Mouse (Mus musculus): ENCODE data around the gene Grm4.

Grm4 gene

GRCm38 (mm10) chr17:27511865-27512618 lies 9.2 kb downstream of the Grm4 start:
- DNase-seq: peak; percentile 87 to 92

DNA sequence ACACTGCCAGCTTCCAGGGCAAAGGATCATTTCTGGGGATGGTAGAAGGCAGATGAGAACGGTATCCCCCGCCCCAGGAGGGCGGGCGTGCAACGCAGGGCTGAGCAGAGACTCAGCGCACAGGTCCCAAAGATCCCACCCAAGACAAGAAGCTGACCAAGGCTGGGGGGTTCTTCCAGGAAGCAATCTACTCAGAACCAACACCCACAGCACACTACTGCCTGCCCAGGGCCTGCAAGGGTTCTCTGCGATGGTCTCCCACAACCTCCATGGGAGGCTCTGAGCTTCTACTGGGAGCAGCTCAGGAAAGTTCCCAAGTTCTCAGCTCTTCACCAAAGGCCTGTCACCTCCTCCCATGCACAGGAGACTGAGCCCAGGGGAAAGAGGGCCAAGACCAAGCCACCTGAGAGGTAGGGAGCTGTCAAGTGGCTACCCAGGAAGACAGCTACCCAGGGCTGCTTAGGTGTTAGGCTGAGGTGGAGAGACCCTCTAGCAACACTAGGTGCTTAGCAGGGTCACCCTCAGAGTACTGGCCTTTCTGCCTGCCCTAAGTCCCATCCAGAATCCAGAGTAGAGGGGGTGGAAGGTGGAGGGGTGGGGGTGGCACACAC lies 10.0 kb downstream of the Grm4 start:
- no peak for DNase-seq

DNA sequence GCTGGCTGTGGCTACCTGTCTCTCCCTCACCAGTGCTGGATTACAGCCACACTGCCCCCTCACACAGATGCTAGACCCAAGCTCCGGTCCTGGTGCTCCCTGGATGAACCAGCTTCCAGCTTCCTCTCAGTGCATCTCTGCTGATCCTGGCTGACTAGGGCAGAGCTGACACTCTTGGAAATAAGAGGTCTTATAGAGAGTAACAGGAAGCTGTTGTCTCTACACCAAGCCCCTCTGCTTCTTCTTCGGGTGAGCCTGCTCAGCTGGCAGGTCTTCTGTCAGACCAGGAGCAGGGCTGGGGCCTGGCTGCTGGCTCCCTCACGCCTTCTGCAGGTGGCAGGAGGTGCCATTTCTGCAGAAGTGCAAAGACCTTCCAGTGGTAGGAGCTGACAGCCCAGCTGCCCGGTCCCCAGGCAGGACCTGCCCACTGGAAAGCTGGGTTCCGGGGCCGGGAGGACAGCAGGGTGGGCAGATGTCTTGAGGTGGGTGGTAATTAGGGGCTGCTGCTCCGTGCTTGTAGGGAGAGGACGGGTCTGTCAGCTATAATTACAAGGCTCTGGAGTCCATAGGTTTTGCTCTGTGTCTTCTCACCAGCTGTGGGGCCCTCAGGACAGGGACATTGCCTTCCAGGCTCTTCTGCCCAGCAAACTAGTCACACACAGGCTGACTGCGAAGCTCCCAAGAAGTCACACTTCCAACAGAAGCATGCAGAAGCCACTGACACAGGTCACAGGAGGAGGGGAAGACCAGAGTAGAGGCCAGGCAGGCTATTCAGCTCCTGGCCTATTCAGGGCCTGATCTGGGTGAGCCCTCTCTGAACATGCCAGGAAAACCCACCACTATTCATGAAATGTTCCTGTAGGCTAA lies 10.7 kb downstream of the Grm4 start:
- DNase-seq: peak; percentile 51 to 54

- peak; percentile 41 to 52 for DNase-seq
These were observed 12.1 kb downstream of the Grm4 start for GRCm38 (mm10) chr17:27509056-27509455.

GRCm38 (mm10) chr17:27508513-27508912 lies 12.7 kb downstream of the Grm4 start:
- peak in 1 of 2 experiments; percentile 42 for DNase-seq

- DNase-seq: no peak
These were observed 13.2 kb downstream of the Grm4 start for GRCm38 (mm10) chr17:27508002-27508401.

- DNase-seq: peak in 1 of 2 experiments; percentile 41
These were observed 13.6 kb downstream of the Grm4 start for GRCm38 (mm10) chr17:27507591-27507945.

DNA sequence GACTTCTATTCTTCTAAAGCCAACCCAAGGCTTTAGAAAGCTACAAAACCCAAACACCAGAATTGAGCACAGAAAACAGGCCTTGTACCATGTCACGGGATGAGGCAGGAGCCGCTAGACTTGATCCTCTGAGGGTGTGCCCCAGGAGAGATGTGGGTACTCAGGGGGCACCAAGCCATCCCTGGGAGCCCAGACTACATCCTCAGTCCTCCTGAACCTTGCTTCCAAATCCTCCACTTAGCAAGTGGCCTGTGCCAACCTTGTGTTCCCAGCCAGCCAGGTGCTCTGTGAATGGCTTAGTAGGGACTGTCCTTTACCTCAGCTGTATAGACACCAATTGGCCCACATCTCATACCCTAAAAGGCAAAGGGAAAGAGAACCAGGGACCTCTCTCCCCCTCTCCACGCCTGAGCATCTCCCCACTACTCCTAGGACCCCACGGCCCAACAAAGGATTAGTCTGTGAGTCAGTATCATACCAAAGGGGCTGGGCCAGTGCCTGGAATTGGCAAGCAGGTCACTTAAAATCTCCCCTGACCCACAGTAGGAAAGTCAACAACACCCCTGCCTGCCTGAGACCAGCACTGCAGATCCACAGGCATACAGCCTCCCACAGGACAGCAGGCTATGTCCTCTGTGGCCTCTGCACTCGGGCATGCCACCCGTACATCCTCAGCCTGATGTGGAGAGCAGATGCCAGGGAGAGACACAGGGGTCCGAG lies 14.2 kb downstream of the Grm4 start:
- DNase-seq: peak in 1 of 2 experiments; percentile 50

DNA sequence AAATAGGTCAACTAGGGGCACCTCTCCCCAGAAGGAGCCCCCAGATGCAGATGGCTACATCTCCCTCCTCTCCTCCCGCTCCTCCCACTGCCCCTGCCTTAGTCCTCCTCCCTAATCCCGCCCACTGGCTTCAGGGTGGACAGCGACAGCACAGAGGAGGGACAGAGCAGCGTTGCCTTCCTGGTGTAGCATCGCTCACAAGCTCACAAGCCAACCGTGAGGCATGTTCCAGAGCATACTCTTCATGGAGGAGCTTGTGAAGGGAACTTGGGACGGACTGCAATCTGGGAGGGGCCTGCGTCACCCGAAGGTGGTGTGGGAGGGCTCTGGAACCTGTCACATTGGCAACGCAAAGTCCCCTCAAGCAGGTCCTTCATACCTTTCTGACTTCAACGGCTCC lies 14.8 kb downstream of the Grm4 start:
- DNase-seq: peak; percentile 72 to 78

GRCm38 (mm10) chr17:27505221-27505881 lies 15.9 kb downstream of the Grm4 start:
- DNase-seq: peak in 1 of 2 experiments; percentile 47

DNA sequence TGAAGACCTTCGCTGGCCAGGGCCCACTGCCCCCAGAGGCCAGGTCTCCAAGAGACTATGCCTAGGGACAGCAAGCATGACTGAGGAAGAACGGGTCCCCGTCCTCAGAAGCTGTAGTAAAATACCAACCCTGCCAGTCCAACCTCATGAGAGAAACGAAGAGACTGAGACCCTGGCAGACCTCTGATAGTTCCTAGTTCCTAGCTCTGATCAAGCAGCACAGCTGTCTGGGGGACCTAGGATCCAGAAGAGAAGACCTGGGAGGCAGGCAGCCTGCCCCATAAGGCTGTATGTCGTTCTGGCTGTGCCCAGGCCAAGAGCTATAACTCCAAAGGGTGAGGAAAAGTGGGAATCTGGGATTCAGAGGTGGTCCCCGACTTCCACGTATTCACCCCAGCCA lies 17.3 kb downstream of the Grm4 start:
- peak in 1 of 2 experiments; percentile 53 for DNase-seq

DNA sequence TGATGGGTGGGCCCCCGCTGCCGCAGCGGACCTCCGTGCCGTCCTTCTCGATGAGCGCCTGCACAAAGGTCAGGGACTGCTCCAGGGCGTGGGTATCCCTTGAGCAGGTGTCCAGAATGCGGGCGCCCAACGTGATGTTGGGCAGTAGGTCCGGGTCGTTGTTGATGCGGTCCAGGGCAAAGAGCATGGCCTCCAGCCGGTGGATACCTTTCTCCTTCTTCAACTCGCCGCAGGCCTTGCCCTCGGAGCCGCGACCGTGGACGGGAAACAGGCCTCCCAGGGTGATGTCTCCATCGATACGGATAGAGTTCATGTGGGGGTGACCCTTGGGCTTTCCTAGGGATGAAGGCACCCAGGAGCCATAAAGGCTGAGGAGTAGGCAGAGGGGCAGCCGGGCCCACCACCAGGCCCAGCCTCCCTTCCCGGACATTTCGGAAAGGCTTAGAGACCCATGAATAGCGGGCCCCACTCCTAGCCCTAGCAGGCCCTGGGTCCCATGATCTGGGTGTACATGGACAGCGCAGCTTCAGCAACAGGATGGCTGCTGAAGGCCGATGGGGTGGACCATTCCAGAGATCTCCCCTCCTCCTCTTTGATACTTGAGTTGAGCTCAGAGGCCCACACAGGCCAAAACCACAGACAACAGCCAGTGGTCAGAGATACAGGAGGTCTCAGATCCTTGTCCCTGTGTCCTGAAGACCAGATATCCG lies 18.3 kb downstream of the Grm4 start:
- DNase-seq: peak; percentile 28 to 53

DNA sequence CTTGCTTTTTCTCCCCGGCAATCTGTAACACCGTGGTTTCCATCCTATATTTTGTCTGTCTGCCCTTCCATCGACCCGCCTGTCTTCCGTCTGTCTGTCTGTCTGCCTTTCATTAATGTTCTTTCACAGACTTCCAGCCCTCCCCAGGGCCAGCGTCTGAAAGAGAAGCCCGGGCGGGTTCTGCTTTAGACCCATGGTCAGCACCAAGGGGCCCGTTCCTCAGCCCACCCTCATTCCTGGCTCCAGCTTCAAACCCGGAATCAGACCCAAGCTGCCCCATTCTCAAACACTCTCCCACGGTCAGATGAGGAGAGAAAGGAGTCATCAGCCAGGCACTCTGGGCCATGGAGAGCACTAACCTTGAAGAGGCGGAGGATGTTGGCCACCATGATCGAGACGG lies 18.9 kb downstream of the Grm4 start:
- peak in 1 of 2 experiments; percentile 51 for DNase-seq

DNA sequence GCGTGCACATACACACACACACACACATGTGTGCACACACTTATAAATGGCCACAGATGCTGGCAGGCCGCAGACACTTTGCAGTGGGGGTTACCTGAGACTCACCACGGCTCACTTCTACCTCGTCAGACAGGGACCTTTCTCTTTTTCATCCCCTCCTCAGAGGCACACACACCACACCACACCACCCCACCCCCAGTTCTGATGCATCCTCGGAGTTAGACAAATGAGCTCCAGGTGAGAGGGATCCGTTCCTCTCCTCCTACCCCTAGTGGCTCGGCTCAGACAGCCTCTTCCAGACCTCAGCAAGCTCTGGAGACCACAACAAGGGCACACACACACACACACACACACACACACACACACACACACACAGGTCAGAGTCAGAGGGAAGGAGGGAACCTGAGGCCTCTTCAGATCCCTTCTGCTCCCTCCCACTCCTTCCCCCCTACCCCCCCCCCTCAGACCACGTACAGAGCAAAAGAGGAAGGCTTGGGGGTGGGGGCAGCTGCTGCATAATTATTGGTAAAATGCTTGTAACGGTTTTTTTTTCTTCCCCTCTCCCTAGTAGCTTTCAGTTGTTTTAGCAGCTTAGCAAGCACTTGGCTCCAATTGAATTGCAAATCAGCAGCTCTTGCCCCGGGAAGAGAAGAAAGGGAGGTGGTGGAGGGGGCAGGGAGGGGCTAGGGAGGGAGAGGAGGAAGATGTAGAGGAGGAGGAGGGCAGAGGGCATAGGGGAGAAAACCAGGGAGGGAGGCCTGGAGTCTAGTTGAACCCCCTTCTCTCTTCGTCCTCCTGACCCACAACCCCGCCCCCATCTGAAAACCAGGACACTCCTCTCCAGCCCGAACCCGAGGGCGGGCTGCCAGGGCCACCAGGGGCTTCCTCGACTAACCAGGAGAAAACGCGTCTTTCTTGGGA lies 19.6 kb downstream of the Grm4 start:
- peak; percentile 76 for DNase-seq

GRCm38 (mm10) chr17:27500811-27501210 lies 20.4 kb downstream of the Grm4 start:
- DNase-seq: peak; percentile 55 to 63

- DNase-seq: peak; percentile 94 to 97
These were observed 22.1 kb downstream of the Grm4 start for GRCm38 (mm10) chr17:27499080-27499479.

DNA sequence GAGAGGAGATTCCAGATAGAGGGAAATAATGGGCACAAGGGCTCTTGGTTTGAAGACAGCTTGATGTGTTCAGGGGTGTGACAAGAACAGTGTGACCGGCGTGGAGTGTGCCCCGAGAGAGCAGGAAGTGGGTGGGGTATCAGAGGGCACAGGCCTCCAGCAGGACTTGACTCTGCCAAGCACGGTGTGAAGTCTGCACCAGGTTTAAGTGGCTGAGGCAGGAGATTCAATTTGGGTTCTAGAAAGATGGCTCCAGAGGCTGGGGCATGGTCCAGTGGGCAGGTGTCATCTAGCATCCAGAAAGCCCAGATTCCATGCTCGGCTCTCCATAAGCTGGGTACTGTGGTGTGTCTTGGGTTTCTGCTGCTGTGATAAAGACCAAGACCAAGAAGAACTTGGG lies 23.4 kb downstream of the Grm4 start:
- DNase-seq: no peak

- DNase-seq: peak in 1 of 2 experiments; percentile 49
These were observed 26.1 kb downstream of the Grm4 start for GRCm38 (mm10) chr17:27495008-27495540.

DNA sequence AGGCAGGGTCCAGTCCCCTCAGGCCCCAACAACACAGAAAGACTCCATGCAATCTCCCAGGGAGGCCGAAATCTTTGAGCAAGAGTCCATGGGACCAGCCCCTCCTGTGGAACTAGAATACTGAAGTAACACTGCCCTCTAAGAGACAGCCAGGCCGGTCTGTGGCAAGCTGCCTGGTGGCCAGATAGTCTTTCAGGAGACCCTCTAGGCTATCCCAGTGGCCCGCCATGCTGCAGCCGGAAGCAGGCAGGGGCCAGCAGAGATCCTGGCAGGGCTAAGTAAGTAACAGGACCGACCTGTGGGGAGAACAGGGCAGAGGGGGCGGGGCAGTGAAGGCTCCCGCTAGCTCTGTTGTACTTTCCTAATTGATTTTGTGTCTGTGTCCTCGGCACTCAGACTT lies 27.2 kb downstream of the Grm4 start:
- no peak for DNase-seq

DNA sequence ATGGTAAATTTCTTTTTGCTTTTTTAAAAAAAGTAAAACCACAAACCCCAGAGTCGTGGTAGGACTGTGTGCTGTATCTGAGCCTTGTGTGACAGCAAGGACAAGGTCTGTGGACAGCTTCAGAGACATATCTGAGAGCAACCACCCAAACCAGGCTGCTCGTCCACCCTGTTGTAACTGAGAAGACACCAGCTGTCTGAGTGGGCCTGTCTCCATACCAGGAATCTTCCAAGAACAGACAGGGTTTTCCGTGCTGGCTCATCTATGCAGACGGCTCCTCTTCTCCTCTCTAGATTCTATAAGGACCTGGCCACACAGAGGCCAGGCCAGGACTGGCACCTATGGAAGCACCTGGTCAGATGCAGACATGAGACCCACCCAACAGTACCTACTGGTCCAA lies 27.8 kb downstream of the Grm4 start:
- no peak for DNase-seq

All from cerebellum, adult 18-20 months (tissue).